Mouse (Mus musculus) ES-Bruce4 (cell line): Measurements from ENCODE around the gene Il10rb.

Source experiments
- CTCF ChIP-seq: IDR thresholded peaks from one replicate; pipeline ENCODE4 v1.8.1; 2011; ENCODE audit warnings: low read depth, low read length
- EP300 ChIP-seq: IDR thresholded peaks from 2 replicates; pipeline ENCODE4 v1.6.1; 2011; ENCODE audit warnings: low read depth, low read length; ENCODE audit not compliant: insufficient read depth
- POLR2A ChIP-seq: IDR thresholded peaks from one replicate; pipeline ENCODE4 v1.8.1; 2011; ENCODE audit warnings: low read length; ENCODE audit not compliant: insufficient read depth

- TF ChIP-seq POLR2A, result no peak
- no peak for TF ChIP-seq EP300
- TF ChIP-seq CTCF, result no peak
Measured at GRCm38 (mm10) chr16:91428259-91428865, 22.4 kb downstream of the Il10rb start.
